Mouse (Mus musculus) forebrain, embryonic 13.5 days (tissue): ENCODE results near the gene 1700012B07Rik. TPM values are rescaled to one million over a fixed set of nuclear protein-coding genes. Genes with fewer than 3 reads are reported as not detected.

Source experiments
- polyA plus RNA-seq: library from polyadenylated mRNA; unstranded; fragments of >200 nt; fragmentation: Nextera tagmentation; extraction: Ambion mirVana; gene quantifications from 2 replicates; pipeline ENCODE4 v1.2.1, GENCODE M21; 2015

The 1700012B07Rik gene
- polyA plus RNA-seq, 1 experiment from 2014 or later, result not detected

Other genes starting within 250 kb of the 1700012B07Rik start
- gene Wipi1, start 216.1 kb downstream of the 1700012B07Rik start, polyA plus RNA-seq, result 8.8 and 10.7 TPM in 2 replicates
- 403 and 426 TPM in 2 replicates for gene Prkar1a, start 178.6 kb downstream of the 1700012B07Rik start, polyA plus RNA-seq
- gene Fam20a, start 105.8 kb downstream of the 1700012B07Rik start, polyA plus RNA-seq, result 1.1 and 1.8 TPM in 2 replicates
- gene Abca8b, start 167.8 kb upstream of the 1700012B07Rik start, polyA plus RNA-seq, result 0.63 and 0.82 TPM in 2 replicates